Mouse (Mus musculus) G1E-ER4 (cell line): ENCODE measurements around the gene Slc31a1. TPM values are rescaled to one million over a fixed set of nuclear protein-coding genes. Genes with fewer than 3 reads are reported as not detected.

Experiments used
- GATA1 ChIP-seq: IDR thresholded peaks from one replicate; pipeline ENCODE4 v1.8.0; 2012; ENCODE audit warnings: low read length, inconsistent platforms
- polyA plus RNA-seq: library from polyadenylated mRNA; stranded (reverse); fragments of >175 nt; gene quantifications from 2 replicates; pipeline ENCODE4 v1.2.3, GENCODE M21; 2012

The Slc31a1 gene
- polyA plus RNA-seq, 1 experiment: 3.4 TPM

DNA sequence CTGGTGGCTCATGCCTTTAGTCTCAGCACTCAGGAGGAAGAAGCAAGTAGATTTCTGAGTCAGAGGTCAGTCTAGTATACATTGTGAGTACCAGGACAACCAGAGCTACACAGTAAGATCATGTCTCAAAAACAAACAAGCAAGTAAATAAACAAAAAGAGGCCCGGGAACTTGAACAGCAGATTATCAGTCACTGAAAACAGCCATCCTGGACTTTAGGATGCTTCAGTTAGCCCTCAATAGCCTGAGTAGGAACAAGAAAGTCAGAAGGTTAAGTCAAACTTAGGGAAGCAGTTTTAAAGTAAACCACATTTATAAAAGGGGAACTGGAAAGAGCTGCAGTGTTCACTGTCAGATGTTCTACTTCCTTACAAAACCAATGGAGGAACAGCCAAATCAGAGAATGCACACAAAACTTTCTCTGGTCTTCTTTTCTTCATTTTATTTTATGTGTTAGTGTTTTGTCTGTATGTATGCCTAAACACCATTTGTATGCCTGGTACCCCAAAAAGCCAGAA, 2.8 kb upstream of the Slc31a1 start:
- TF ChIP-seq GATA1: no peak

DNA sequence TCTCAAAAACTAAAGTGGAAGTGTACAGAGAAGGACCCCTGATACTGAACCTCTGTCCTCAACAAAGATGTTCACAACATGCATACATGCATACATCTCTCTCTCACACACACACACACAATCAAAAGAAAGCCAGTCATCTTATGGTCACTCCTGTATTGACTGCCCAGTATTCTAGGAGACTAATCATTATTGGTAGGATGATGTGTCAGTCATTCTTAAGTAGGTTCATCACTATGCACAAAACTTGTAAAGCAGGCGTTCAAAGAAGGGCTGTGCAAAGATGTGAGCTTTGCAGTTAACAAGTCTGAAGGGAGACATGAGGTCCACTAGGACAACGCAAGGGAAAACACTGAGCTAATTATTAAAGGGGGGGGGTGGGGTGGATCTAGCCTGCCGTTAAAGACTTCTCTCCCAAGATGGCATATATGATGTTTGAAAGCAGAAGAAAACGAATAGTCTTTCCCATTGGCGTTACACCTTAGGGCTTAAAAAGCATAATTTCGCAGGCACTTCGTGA, 1.2 kb upstream of the Slc31a1 start:
- TF ChIP-seq GATA1: no peak

DNA sequence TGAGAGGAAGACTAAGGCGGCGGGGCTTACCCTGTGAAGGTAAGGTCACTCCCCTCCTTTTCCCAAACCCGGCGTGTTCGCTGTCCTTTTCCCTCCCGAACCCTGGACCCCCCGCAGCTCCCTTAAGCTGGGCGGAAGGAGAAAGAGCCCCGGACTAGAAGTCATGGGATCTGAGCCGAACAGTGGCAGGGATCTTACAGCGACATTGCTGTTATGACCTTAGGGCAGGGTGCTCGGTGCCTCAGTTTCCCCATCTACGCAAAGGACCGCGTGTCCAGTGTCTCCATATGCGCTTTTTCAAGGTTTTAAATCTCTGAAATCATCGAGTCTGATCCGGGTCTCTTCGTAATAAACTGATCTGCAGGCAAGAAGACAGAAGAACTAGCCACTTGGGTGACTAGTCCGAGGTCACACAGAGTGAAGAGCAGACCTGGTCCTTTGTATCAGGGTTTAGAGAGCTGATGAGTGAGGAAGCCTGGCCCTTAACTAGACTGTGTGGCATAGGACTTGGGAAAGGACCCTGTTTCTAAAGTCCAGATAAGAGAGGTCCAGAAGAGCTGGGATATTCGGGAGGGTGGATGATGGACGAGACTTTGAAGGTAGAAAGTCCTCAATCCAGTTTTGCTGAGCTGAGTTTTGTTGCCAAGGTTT, 403 bp downstream of the Slc31a1 start:
- no peak for TF ChIP-seq GATA1

DNA sequence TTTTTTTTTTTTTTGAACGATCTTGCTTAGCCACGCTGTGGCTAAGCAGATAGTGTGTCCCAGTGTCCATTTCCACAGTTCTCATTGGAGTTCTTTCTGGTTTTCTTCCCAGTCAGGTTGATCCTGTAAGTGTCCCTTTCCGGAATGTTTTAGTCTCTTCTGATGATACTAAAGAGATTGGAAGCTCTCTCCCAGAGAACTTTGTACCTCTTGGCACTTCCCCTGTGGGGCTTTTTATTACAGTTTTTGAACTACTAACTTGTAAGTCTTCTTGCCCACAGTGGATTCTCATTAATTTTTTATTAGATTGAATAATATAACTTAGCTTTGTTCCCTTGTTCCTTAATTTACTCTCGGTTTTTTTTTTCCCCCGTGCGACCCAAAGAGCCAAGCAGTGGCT, 1.0 kb downstream of the Slc31a1 start:
- TF ChIP-seq GATA1: no peak

DNA sequence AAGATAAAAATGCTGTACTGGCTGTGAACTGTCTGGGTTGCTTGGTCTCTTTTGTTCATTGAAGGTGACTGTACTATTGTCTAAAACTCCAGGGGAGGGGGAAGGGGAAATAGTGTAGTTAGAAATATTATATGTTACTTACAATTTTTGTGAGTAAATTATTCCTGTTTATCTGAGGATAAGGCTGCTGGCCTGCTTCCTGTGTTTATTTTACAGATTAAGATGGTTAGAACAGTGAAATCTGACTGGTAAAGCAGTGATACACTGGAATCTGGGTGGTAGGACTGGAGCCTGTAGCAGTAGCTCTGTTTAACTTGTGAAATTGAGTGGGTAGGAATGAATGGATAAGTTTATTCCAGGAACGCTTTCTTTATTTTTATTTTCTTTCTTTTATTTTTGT, 1.5 kb downstream of the Slc31a1 start:
- no peak for TF ChIP-seq GATA1

DNA sequence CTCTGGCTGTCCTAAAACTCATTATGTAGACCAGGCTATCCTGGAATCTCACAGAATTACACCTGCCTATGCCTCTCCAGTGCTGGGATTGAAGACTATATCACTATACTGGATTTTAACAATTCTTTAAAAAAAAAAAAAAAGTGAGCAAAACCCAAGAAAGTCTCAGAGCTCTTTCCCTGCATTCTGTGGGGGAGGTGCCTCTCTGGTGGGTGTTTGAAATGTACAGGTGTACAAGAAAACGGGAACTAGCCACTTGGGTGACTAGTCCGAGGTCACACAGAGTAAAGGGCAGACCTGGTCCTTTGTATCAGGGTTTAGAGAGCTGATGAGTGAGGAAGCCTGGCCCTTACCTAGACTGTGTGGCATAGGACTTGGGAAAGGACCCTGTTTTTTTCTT, 1.9 kb downstream of the Slc31a1 start:
- TF ChIP-seq GATA1: no peak

DNA sequence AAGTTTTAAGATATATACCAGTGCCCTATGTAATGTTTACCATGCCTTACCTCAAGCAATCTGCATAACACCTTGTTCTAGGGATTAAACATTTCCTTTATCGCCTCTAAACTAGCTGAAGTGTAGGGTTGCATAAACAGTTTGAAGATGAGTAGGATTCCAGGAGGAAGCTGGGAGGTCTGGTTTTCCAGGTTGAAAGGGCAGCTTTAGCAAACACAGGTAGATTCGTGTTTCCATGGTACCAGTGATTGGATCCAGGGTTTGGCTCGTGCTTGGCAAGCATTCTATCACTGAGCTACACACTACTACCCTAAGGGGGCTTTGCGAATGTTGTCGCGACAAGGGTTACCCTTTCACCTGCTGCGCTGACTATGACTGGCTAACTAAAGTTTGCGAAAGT, 3.8 kb downstream of the Slc31a1 start:
- TF ChIP-seq GATA1: no peak

DNA sequence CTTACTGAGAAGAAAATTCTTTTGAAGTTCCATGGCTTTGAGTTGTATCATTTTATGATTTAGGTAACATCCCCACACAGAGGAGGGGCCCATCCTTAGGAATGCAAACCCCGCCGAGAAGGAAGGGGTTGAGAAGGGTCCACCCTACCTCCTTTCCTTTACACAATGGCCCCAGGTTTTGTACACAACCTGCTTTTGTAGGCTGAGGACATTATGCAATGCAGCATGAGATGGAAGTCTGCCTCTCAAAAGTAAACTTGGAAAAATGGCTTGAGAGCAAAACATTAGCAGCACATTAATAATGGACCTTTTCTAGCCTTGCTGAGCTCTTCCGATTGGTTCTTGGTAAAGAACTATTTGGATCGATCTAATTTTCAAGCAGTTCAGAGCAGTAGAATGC, 5.8 kb downstream of the Slc31a1 start:
- no peak for TF ChIP-seq GATA1

DNA sequence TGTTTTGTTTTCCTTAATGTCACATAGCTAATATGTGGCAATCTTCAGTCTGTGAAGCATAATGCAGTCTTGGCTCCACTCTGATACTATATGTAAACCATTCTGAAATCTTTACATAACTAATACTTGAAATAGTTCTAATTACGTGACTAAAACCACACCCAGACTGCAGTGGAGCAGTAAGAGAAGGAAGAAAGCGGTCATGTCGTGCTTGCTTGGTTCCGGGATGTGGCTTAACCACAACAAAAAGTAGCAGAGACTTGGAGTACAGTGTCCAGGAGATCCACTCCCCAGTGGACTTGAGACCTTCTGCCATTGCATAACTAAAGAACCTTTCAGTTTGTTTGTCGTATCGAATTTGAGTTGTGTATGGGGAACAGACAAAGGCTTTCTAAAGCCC, 7.1 kb downstream of the Slc31a1 start:
- TF ChIP-seq GATA1: no peak

DNA sequence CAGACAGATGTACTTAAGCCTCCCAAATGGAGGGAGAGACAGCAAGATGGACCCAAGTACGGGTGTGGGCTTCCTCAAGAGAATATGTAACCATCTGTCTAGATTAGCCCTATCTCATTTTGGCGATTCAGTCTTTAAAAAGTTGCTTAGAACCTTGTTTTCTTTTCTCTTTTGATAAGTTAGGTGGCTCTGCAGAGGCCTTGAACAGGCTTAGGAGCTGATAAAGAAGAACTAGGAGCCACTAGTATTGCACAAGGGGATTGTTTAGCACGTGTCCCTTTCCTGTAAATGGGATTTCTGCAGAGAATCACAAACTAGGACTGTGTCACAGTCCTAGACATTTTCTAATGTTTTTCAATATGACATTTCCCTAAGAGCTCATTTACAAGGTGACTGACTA, 8.6 kb downstream of the Slc31a1 start:
- peak; percentile 14 for TF ChIP-seq GATA1

DNA sequence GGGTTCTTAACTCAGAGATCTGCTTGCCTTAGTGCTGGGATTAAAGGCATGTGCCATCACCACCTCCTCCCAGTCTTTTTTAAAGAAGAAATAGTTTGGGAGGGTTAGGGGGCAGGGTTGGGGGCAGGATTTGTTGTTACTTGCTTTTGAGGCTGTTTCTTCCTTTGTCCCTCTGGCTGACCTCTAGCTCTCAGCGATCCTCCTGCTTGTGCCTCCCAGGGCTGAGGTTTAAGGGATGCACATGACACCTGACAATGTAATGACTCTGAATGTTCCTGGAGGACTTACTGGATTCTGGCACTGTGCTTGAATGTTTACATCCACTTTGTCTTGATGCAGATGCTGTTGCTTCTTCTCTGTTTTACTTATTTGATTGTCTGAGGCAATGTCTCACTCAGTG, 11.9 kb downstream of the Slc31a1 start:
- TF ChIP-seq GATA1: no peak

DNA sequence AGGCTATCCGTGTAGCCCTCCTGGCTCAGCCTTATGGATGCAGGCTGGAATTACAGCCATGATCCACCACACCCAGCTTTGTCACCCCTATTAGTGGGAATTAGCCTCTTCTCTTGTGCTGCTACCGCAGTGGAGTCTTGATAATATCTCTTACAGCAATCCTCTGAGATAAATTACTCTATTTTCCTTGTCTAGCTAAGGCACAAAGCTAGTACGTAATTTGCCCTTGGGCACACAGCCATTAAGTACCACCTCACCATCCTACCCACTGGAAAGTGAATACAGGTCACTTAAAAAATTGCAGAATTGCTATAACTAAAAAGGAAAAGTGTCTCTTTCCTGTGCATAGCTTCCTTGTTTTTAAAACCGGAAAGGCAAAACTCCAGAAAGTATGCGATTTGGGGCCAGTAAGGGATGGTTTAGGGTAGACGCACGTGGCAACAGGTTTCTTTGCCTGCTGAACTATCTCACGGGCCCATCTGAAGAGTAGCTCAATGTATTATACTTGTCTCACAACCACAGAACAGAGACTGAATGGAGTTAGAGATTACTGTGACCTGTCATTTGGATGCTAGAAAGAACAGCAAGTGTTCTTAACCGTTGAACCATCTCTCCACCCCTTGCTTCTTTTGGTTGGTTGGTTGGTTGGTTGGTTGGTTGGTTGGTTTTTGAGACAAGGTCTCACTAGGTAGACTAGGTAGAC, 12.4 kb downstream of the Slc31a1 start:
- peak; percentile 46 for TF ChIP-seq GATA1

DNA sequence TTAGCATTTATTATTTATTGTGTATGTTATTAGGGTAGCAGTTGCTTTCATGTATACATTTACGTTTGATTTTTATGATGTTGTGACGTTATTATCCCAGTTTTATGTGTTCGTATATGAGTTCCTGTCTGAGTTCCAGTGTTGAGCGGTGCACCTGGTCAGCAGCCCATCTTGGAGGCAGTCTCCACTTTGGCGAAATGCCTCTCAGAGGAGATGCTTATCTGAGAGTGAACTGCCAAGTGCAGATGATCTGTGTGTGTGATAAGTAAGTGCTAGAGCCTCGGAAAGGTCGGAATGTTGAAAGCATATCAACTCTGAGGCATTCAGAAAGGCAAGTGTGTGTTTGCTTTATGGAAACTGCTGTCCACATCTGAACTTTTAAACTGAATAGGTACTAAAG, 13.1 kb downstream of the Slc31a1 start:
- TF ChIP-seq GATA1: no peak

DNA sequence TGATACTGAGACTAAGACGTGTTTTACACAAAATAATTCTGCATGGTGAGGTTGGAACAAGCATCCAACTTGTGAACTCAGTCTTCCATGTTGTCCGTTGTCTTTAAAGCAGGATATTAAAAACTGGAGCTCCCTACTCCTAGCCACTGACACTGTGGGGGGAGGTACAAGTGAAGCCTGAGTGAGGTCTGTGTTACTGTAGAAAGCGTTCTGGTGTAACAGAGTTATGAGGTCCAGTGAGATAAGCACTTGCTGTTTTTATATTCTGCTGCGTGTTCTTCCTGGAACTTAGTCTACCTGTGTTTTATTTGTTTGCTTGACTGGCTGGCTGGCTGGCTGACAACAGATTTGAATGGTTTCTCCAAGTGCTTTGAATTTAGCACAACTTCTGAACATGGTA, 13.8 kb downstream of the Slc31a1 start:
- no peak for TF ChIP-seq GATA1

DNA sequence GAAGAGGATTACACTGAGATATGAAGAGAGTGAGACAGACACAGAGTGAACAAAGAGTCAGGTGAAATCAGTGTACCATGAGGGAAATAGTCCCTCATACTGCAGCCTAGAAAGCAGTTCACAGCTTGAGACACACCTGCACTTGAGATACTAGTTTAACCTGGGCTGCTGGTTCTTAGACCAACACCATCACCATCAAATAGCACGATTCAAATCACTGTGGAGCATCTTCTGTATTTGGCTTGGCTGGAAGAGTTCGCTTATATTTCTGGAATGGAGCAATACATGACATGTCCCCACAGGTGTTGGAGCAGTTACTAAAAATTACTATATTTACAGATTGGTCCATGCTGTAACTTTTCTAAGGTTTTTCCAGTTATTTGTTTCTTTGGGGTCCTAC, 15.6 kb downstream of the Slc31a1 start:
- TF ChIP-seq GATA1: no peak

DNA sequence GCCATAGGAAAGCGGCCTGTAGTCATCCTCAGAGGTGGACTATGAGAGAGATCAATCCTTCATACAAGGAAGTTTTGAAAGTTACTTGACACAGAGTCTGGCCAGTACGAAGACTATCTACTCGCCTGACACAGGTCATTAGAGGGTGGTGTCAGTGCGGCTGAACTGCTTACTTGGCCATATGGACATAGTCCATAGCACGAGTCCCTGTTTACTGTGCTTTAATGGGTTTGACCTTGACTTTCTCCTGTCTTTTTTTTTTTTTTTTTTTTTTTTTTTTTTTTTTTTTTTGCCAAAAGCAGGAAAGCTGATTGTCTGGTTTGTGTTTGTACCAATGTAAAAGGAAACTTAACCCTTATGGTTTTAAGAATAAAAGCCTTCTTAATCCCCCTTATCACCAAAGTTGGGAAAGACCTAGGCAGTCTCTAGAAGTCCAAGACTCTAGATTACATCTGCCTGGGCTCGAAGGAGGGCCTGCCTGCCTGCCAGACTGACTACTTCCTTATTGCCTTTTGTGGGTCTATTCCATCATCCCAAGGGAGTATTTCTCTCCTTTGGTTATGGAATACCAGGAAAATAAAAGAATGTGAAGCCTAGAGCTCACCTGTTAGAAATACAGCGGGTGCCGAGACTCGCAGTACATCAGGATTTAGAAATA, 19.3 kb downstream of the Slc31a1 start:
- TF ChIP-seq GATA1: no peak
